Mouse (Mus musculus) testis, adult 2 months (tissue): ENCODE measurements around the gene Abcb8. TPM values are rescaled to one million over a fixed set of nuclear protein-coding genes. Genes with fewer than 3 reads are reported as not detected.

Source experiments
- H3K27ac ChIP-seq: fragments of 200-500 bp; 2 replicates; pipeline ENCODE4 v1.5.1; 2012; ENCODE audit warnings: low read depth, low read length; ENCODE audit not compliant: control insufficient read depth, insufficient read depth
- H3K27me3 ChIP-seq: fragments of 200-500 bp; 2 replicates; pipeline ENCODE4 v1.6.1; 2012; ENCODE audit warnings: mild to moderate bottlenecking, low read length, moderate library complexity; ENCODE audit not compliant: control insufficient read depth, insufficient read depth
- H3K36me3 ChIP-seq: fragments of 200-500 bp; 2 replicates; pipeline ENCODE4 v1.6.1; 2012; ENCODE audit warnings: mild to moderate bottlenecking, low read length; ENCODE audit not compliant: control insufficient read depth, insufficient read depth
- H3K4me1 ChIP-seq: fragments of 200-500 bp; 2 replicates; pipeline ENCODE4 v1.6.1; 2012; ENCODE audit warnings: low read length; ENCODE audit not compliant: control insufficient read depth, insufficient read depth
- H3K4me3 ChIP-seq: fragments of 200-500 bp; 2 replicates; pipeline ENCODE4 v1.5.1; 2012; ENCODE audit warnings: low read depth, mild to moderate bottlenecking, low read length, moderate library complexity, mixed read lengths; ENCODE audit not compliant: control insufficient read depth
- CTCF ChIP-seq: fragments of 200-500 bp; IDR thresholded peaks from 2 replicates; pipeline ENCODE4 v1.5.1; 2012; ENCODE audit warnings: low read depth, mild to moderate bottlenecking, inconsistent platforms, low read length, moderate library complexity; ENCODE audit not compliant: control insufficient read depth, insufficient read depth, insufficient replicate concordance
- POLR2A ChIP-seq: fragments of 200-500 bp; IDR thresholded peaks from 2 replicates; pipeline ENCODE4 v1.6.1; 2012; ENCODE audit warnings: low read depth, mild to moderate bottlenecking, inconsistent platforms, low read length, moderate library complexity; ENCODE audit not compliant: control insufficient read depth
- polyA plus RNA-seq: library from polyadenylated mRNA; depleted of rRNA; stranded (reverse); fragments of >200 nt; gene quantifications from 2 replicates; pipeline ENCODE4 v1.2.3, GENCODE M21; 2012; rRNA removed

Abcb8 gene
- polyA plus RNA-seq = 28.1 and 30.2 TPM in 2 replicates

DNA sequence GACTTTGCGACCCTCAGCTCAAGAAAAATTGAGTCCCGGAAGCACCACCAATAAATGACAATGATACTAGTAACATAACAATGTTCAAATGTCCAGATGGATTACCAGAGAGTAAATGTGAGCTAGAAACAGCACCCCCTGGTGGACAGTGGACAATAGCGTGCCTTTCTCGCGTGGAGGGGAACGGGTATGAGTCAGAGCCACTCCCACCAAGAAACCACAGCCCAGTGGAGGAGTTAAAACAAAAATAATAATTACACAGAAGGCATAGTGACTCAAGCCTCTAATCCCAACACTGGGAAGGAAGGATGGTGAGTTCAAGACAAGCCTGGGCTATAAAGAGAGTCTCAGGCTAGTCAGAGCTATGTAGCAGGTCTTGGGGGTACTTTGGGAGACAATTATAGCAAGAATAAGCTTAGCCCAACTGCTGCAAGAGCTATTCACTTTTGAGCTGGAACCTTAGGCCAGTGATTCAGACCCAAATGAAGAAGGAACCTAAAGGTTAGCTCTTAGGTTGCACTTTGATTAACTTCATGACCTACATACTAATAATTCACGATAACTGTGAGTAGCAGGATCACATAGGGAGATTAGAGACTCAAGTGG lies at the start of gene Abcb8:
Gene Abcb8, plus strand, starts transcription at position 272 of the 606 bp plus-strand sequence.
- peak within 1 kb of the TSS; percentile 97 for H3K4me3 ChIP-seq
- H3K4me1 ChIP-seq = peaks cover 12% of the 10 kb centered on the region
- H3K27ac ChIP-seq = peak within 1 kb of the TSS; percentile 99
- no peaks in the 10 kb centered on the region for H3K27me3 ChIP-seq
- H3K36me3 ChIP-seq = no peaks in the 10 kb centered on the region
- TF ChIP-seq POLR2A (no peak), CTCF (peak; percentile 92)

DNA sequence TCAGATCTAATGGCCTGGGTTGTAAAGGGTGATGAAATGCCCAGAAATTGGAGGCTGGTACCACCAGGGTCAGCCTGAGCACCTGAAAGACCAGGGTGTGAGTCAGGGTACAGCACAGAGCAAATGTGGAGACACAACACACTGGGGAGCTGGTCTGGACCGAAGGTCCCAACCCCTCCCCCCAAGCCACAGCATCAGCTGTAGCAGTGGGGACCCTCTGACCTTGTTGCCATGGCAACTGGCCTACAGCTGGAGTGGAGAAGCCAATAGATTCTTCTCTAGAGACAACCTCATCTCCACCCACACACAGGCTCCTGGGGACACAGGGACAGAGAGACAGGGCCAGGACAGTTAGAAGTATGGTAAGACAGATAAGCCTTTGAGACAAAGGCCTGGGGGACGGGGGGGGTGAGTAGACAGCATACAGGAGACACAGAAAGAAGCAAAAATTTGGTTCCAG lies 49.5 kb upstream of the Abcb8 start:
- H3K4me3 ChIP-seq = no peak overlapping the region
- H3K4me1 ChIP-seq = peaks cover 22% of the 10 kb centered on the region

DNA sequence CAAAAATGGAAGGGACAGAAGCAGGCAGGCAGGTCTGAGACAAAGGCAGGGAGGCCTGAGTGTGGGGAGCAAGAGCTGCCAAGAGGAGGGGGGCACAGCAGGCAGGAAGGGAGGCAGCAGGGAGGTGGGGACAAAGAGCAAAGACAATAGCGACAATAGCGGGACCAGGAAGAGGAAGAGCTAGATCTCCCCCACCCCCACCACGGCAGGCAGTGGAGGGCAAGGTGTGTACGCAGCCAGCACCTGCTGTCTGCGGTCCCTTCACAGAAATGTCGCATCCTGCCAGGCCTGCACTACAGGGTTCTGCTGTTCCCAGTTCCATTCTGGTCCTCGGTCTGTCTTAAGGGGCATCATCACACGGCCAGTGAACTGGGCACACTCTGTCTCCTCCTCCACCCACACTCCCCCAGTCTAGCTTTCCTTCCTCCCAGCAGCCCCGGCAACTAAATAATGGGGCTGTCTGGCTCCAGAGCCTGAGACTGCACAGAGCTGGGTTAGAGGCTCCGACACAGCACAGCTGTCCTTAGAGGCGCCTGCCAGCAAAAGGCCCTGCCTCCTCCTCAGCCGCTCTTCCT lies 48.9 kb upstream of the Abcb8 start:
- H3K4me1 ChIP-seq = peaks cover 22% of the 10 kb centered on the region
- no peak for TF ChIP-seq CTCF
- no peak for TF ChIP-seq POLR2A
- H3K36me3 ChIP-seq = no peaks in the 10 kb centered on the region
- H3K27ac ChIP-seq = no peak overlapping the region
- H3K27me3 ChIP-seq = no peaks in the 10 kb centered on the region
- no peak overlapping the region for H3K4me3 ChIP-seq

More for the DNA sequence above, 49.5 kb upstream of the Abcb8 start:
- no peak overlapping the region for H3K27ac ChIP-seq
- TF ChIP-seq POLR2A (no peak), CTCF (no peak)
- no peaks in the 10 kb centered on the region for H3K27me3 ChIP-seq
- H3K36me3 ChIP-seq = no peaks in the 10 kb centered on the region

DNA sequence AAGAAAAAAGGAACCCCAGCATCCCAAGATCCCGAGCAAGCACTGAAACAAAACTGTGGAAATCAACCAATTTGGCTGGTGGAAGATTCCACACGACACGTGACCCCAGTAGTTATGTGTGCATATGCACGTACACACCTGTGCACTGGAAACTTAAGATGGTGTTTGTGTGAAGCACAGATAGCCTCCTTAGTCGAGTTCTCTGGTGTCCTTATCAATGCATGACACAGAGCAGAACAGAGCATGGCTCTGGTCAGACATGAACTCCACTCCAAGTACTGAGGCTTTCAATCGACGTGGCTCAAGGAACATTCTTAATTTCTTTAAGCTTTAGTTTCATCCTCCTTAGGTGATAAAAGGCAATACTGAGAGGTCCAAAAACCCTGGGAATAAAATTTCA lies 47.1 kb upstream of the Abcb8 start:
- H3K4me1 ChIP-seq = peaks cover 26% of the 10 kb centered on the region
- TF ChIP-seq POLR2A = no peak
- no peak for TF ChIP-seq CTCF
- H3K27me3 ChIP-seq = no peaks in the 10 kb centered on the region

DNA sequence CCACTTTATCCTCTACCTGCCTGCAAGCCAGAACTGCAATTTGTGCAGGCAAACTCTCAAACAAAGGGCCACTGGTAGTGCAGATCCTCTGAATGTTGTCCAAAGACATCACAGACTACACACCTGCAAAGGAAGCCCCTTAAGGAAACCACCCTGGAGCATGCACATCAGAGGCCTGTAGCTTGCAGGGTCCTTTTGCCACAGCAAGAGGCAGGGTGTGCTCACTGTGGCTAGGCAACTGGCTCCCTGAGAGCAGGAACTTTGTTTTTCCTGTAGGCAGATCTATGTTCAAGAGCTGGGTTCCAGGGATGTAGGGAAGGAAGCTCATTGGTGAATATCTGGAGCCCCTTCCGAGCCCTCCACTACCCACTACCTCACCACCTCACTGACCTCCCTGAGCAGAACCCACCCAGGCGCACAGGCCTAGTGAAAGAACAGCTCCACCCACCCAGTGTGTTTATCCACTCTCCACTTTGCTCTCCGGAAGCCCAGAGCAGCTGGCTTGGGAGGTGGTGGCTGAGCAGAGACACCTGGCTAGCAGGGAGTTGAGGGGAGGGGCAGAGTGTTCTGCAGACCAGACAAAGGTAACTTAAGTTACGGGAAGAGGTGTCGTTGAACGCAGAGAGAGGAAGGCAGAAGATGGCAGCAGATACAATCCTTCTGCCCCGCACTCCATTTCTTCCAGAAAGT lies 46.1 kb upstream of the Abcb8 start:
- Histone ChIP-seq H3K4me1 (peaks cover 26% of the 10 kb centered on the region), H3K27me3 (no peaks in the 10 kb centered on the region), H3K27ac (no peak overlapping the region), H3K4me3 (no peak overlapping the region), H3K36me3 (no peaks in the 10 kb centered on the region)
- TF ChIP-seq CTCF (no peak), POLR2A (no peak; the same call in 1 of the 2 replicates)

More for the DNA sequence above, 47.1 kb upstream of the Abcb8 start:
- Histone ChIP-seq H3K4me3 (no peak overlapping the region), H3K36me3 (no peaks in the 10 kb centered on the region), H3K27ac (no peak overlapping the region)

DNA sequence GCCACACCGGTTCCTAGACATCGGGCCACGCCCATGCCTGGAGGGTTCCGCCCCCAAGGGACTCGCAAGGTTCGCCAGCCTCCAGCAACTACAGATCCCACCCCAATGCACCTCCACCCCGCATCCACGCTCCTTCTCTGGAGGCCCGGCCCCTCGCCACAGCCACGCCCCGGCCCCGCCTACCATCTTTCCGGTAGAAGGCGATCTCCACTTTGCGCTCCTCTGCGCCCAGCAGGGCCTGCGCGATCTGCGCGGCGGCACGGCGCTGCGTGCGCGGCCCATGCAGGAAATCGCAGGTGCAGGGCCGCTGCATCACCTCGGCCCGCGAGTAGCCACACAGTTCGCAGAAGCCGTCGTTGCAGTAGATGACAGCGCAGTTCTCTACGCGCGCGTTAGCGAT lies 45.3 kb upstream of the Abcb8 start:
- Histone ChIP-seq H3K4me3 (peak overlapping the region; percentile 76), H3K27ac (no peak overlapping the region), H3K36me3 (no peaks in the 10 kb centered on the region), H3K27me3 (no peaks in the 10 kb centered on the region), H3K4me1 (peaks cover 31% of the 10 kb centered on the region)
- TF ChIP-seq CTCF = no peak
- peak; percentile 58 for TF ChIP-seq POLR2A

DNA sequence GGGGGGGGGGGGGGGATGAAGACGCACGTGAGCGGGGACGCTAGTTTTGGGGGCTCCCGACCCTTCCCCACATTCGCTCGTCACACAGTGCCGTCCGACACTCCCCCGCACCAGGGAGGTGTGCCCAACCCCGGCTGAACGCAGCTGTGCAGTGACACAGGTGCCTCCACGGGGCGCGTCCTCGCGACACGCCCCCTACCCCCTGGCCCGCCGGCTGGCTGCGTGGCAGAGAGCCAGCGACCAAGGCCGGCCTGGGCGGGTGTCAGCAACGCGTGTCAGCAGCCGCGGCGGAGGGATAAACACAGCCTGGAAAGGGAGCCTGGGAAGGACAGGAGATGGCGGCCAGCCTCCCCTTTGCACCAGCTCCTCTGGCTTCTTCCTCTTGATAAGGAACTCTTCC lies 44.9 kb upstream of the Abcb8 start:
- no peak for TF ChIP-seq POLR2A
- Histone ChIP-seq H3K27me3 (no peaks in the 10 kb centered on the region), H3K4me1 (peaks cover 31% of the 10 kb centered on the region), H3K27ac (no peak overlapping the region), H3K36me3 (no peaks in the 10 kb centered on the region), H3K4me3 (peak overlapping the region; percentile 76)
